Mouse (Mus musculus): Measurements from ENCODE around the gene Uba3. TPM values are rescaled to one million over a fixed set of nuclear protein-coding genes. Genes with fewer than 3 reads are reported as not detected.

Gene Uba3
- polyA plus RNA-seq, 1 experiment from 2014 or later = 96.6 TPM

- H3K36me3 ChIP-seq = peaks cover 5% of the 10 kb centered on the region; the same call in 1 of the 2 replicates
- H3K4me3 ChIP-seq (replicated peaks) = peak within 1 kb of the TSS; percentile 62
- peak within 1 kb of the TSS; percentile 69 for H3K9ac ChIP-seq (replicated peaks)
- WGBS = 11% methylated on average over 32 of the region's 32 CpGs
- H3K9me3 ChIP-seq = no peaks in the 10 kb centered on the region
- no peak within 1 kb of the TSS for H3K27ac ChIP-seq
- peak within 1 kb of the TSS; percentile 81 for H3K4me2 ChIP-seq
- peaks cover 7% of the 10 kb centered on the region; the same call in 1 of the 2 replicates for H3K4me1 ChIP-seq (replicated peaks)
- peak; percentile 53 for ATAC-seq (ENCODE audit: insufficient number of reproducible peaks, insufficient read depth, low FRiP score, low TSS enrichment, low read depth)
- H3K27me3 ChIP-seq = peaks cover 5% of the 10 kb centered on the region; the same call in 1 of the 2 replicates
Observed at GRCm38 (mm10) chr6:97210191-97210961, 4.9 kb upstream of the Uba3 start, which contains the start of gene Arl6ip5. Arl6ip5 (plus strand) TSS chr6:97210689.

GRCm38 (mm10) chr6:97209751-97210150 lies 4.3 kb upstream of the Uba3 start:
- peaks cover 7% of the 10 kb centered on the region; the same call in 1 of the 2 replicates for H3K4me1 ChIP-seq (replicated peaks)
- no peaks in the 10 kb centered on the region for H3K9me3 ChIP-seq
- H3K27ac ChIP-seq = no peak overlapping the region
- 88% methylated on average over 4 of the region's 4 CpGs for WGBS
- no peak for ATAC-seq (ENCODE audit: insufficient number of reproducible peaks, insufficient read depth, low FRiP score, low TSS enrichment, low read depth)
- no peak overlapping the region for H3K4me3 ChIP-seq (replicated peaks)
- no peaks in the 10 kb centered on the region for H3K36me3 ChIP-seq
- no peak overlapping the region for H3K4me2 ChIP-seq
- no peak overlapping the region for H3K9ac ChIP-seq (replicated peaks)
- peaks cover 5% of the 10 kb centered on the region; the same call in 1 of the 2 replicates for H3K27me3 ChIP-seq

- WGBS = 60% methylated on average over 3 of the region's 3 CpGs
Observed at GRCm38 (mm10) chr6:97209201-97209600, 3.8 kb upstream of the Uba3 start.

GRCm38 (mm10) chr6:97208406-97208805 lies 3.0 kb upstream of the Uba3 start:
- 46% methylated on average over 3 of the region's 3 CpGs for WGBS
- no peak overlapping the region for H3K4me3 ChIP-seq (replicated peaks)
- H3K9me3 ChIP-seq = no peaks in the 10 kb centered on the region
- H3K4me2 ChIP-seq = no peak overlapping the region
- H3K9ac ChIP-seq (replicated peaks) = no peak overlapping the region
- H3K27ac ChIP-seq = 0 out of 2 replicates have a peak overlapping the region, but pooled peaks have one; percentile 31
- ATAC-seq (ENCODE audit: insufficient number of reproducible peaks, insufficient read depth, low FRiP score, low TSS enrichment, low read depth) = no peak
- no peaks in the 10 kb centered on the region for H3K36me3 ChIP-seq
- peaks cover 5% of the 10 kb centered on the region; the same call in 1 of the 2 replicates for H3K27me3 ChIP-seq
- H3K4me1 ChIP-seq (replicated peaks) = peaks cover 15% of the 10 kb centered on the region; the same call in 1 of the 2 replicates

More at GRCm38 (mm10) chr6:97209201-97209600, 3.8 kb upstream of the Uba3 start:
- H3K27ac ChIP-seq = no peak overlapping the region
- no peak overlapping the region for H3K4me2 ChIP-seq
- no peak overlapping the region for H3K9ac ChIP-seq (replicated peaks)
- H3K27me3 ChIP-seq = peaks cover 5% of the 10 kb centered on the region; the same call in 1 of the 2 replicates
- H3K4me3 ChIP-seq (replicated peaks) = no peak overlapping the region
- no peaks in the 10 kb centered on the region for H3K36me3 ChIP-seq
- no peaks in the 10 kb centered on the region for H3K9me3 ChIP-seq
- peaks cover 9% of the 10 kb centered on the region; the same call in 1 of the 2 replicates for H3K4me1 ChIP-seq (replicated peaks)
- ATAC-seq (ENCODE audit: insufficient number of reproducible peaks, insufficient read depth, low FRiP score, low TSS enrichment, low read depth) = no peak

- ATAC-seq (ENCODE audit: insufficient number of reproducible peaks, insufficient read depth, low FRiP score, low TSS enrichment, low read depth) = no peak
- H3K4me3 ChIP-seq (replicated peaks) = no peak overlapping the region
- peaks cover 14% of the 10 kb centered on the region; the same call in 1 of the 2 replicates for H3K4me1 ChIP-seq (replicated peaks)
- H3K36me3 ChIP-seq = no peaks in the 10 kb centered on the region
- no peak overlapping the region for H3K27ac ChIP-seq
- H3K9ac ChIP-seq (replicated peaks) = no peak overlapping the region
- WGBS = 87% methylated on average over 4 of the region's 4 CpGs
- H3K27me3 ChIP-seq = peaks cover 2% of the 10 kb centered on the region; the same call in 1 of the 2 replicates
- H3K9me3 ChIP-seq = no peaks in the 10 kb centered on the region
- H3K4me2 ChIP-seq = no peak overlapping the region
Observed at GRCm38 (mm10) chr6:97207085-97207484, 1.6 kb upstream of the Uba3 start.

- Histone ChIP-seq H3K4me2 (peak overlapping the region; percentile 64), H3K27me3 (no peaks in the 10 kb centered on the region), H3K36me3 (0 out of 2 replicates have a peak, but pooled peaks cover 5% of the 10 kb centered on the region), H3K9me3 (no peaks in the 10 kb centered on the region), H3K9ac (replicated peaks) (peak overlapping the region; percentile 95), H3K4me1 (replicated peaks) (peaks cover 11% of the 10 kb centered on the region; the same call in 1 of the 2 replicates), H3K27ac (peak overlapping the region; percentile 90), H3K4me3 (replicated peaks) (peak overlapping the region; percentile 92)
- peak; percentile 13; the same call in 1 of the 2 replicates for ATAC-seq (ENCODE audit: insufficient number of reproducible peaks, insufficient read depth, low FRiP score, low TSS enrichment, low read depth)
- under 1% methylated on average over 16 of the region's 16 CpGs for WGBS
Observed at GRCm38 (mm10) chr6:97204952-97205351, 495 bp downstream of the Uba3 start.

GRCm38 (mm10) chr6:97204252-97204869 lies 1.1 kb downstream of the Uba3 start:
- H3K9me3 ChIP-seq = no peaks in the 10 kb centered on the region
- no peaks in the 10 kb centered on the region for H3K27me3 ChIP-seq
- H3K9ac ChIP-seq (replicated peaks) = peak overlapping the region; percentile 95
- no peak overlapping the region for H3K27ac ChIP-seq
- 15% methylated on average over 9 of the region's 9 CpGs for WGBS
- H3K4me2 ChIP-seq = peak overlapping the region; percentile 64
- ATAC-seq (ENCODE audit: insufficient number of reproducible peaks, insufficient read depth, low FRiP score, low TSS enrichment, low read depth) = no peak
- H3K36me3 ChIP-seq = 0 out of 2 replicates have a peak, but pooled peaks cover 7% of the 10 kb centered on the region
- H3K4me3 ChIP-seq (replicated peaks) = peak overlapping the region; percentile 92
- peaks cover 11% of the 10 kb centered on the region; the same call in 1 of the 2 replicates for H3K4me1 ChIP-seq (replicated peaks)

- Histone ChIP-seq H3K27ac (no peak overlapping the region), H3K4me3 (replicated peaks) (no peak overlapping the region), H3K36me3 (peaks cover 17% of the 10 kb centered on the region), H3K9ac (replicated peaks) (no peak overlapping the region), H3K4me2 (no peak overlapping the region), H3K9me3 (no peaks in the 10 kb centered on the region), H3K27me3 (no peaks in the 10 kb centered on the region), H3K4me1 (replicated peaks) (peaks cover 11% of the 10 kb centered on the region; the same call in 1 of the 2 replicates)
- ATAC-seq (ENCODE audit: insufficient number of reproducible peaks, insufficient read depth, low FRiP score, low TSS enrichment, low read depth) = no peak
- 94% methylated on average over 3 of the region's 3 CpGs for WGBS
Observed at GRCm38 (mm10) chr6:97202477-97202876, 3.0 kb downstream of the Uba3 start.

GRCm38 (mm10) chr6:97200437-97200836 lies 5.0 kb downstream of the Uba3 start:
- H3K9ac ChIP-seq (replicated peaks) = no peak overlapping the region
- no peak overlapping the region for H3K4me3 ChIP-seq (replicated peaks)
- H3K9me3 ChIP-seq = no peaks in the 10 kb centered on the region
- ATAC-seq (ENCODE audit: insufficient number of reproducible peaks, insufficient read depth, low FRiP score, low TSS enrichment, low read depth) = no peak
- no peak overlapping the region for H3K4me2 ChIP-seq
- no peaks in the 10 kb centered on the region for H3K27me3 ChIP-seq
- H3K36me3 ChIP-seq = peaks cover 37% of the 10 kb centered on the region
- peaks cover 11% of the 10 kb centered on the region; the same call in 1 of the 2 replicates for H3K4me1 ChIP-seq (replicated peaks)
- 71% methylated on average over 3 of the region's 3 CpGs for WGBS
- H3K27ac ChIP-seq = no peak overlapping the region

GRCm38 (mm10) chr6:97179367-97179828 lies 26.0 kb downstream of the Uba3 start:
- Histone ChIP-seq H3K4me2 (peak overlapping the region; percentile 73), H3K9ac (replicated peaks) (peak overlapping the region; percentile 94), H3K36me3 (peaks cover 36% of the 10 kb centered on the region), H3K9me3 (no peaks in the 10 kb centered on the region), H3K27ac (peak overlapping the region; percentile 94), H3K4me1 (replicated peaks) (peaks cover 21% of the 10 kb centered on the region), H3K4me3 (replicated peaks) (peak overlapping the region; percentile 97), H3K27me3 (no peaks in the 10 kb centered on the region)
- ATAC-seq (ENCODE audit: insufficient number of reproducible peaks, insufficient read depth, low FRiP score, low TSS enrichment, low read depth) = peak; percentile 48
- WGBS = 12% methylated on average over 11 of the region's 11 CpGs
